Mouse (Mus musculus) kidney, postnatal 25 days (tissue): ENCODE measurements around the gene Spred1.
A peak's percentile ranks its signal among the peaks of the same experiment; 100 is the strongest.
"Not testable (repeated sequence)": the region's sequence is repeated elsewhere in the genome, so short reads cannot be mapped to it uniquely, and the experiment has no call there.

ENCODE experiments used
- DNase-seq, 2 experiments: peaks; one replicate each; pipeline ENCODE4 v3.0.0; 2021; ENCODE audit warnings: mixed read lengths in 2 of 2

Spred1 gene

DNA sequence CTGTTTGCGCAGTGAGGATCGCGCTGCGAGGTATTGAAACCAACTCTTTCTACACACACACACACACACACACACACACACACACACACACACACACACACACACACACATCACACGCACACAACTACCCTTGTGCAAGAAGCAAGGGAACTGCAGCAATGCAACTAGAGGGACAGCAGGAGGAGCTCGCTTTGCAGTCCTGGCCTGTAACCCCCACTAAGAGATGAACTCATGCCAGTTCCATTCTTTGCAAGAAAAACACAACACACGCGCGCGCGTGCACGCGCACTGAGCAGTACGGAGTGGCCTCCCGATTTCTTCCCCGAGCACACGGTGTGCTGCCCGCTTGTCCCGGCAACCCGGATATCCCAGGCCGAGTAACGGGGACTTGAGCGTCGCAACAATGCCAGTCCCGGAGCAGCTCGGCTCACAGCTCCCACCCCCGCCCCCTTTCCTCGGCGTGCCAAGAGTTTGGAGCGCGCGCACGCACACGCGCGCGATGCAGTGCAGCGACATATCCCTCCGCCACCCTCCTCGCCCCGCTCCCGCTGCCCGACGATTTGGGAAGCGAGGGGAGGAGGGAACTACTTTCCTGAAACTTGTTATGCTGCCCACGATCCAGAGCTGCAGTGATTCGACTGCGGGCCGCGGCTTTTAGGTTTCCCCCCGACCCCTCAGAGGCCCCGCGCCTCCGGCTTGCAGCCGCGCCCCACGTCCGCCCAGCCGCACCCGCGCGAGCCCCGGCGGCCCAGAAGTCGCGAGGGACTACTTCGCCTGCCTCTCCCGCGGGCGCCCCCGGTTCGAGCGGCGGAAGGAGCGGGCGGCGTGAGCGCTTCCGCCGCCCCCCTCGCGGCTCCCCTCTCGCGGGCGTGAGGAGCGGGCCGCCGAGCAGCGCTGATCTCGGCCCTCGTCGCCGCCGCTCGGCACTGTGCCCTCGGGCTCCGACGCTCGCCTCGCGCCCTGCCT lies 645 bp upstream of the Spred1 start:
- DNase-seq = peak; percentile 89 to 96

- DNase-seq = peak in 1 of 2 experiments; percentile 27
These were observed 921 bp downstream of the Spred1 start for GRCm38 (mm10) chr2:117121984-117122605.

DNA sequence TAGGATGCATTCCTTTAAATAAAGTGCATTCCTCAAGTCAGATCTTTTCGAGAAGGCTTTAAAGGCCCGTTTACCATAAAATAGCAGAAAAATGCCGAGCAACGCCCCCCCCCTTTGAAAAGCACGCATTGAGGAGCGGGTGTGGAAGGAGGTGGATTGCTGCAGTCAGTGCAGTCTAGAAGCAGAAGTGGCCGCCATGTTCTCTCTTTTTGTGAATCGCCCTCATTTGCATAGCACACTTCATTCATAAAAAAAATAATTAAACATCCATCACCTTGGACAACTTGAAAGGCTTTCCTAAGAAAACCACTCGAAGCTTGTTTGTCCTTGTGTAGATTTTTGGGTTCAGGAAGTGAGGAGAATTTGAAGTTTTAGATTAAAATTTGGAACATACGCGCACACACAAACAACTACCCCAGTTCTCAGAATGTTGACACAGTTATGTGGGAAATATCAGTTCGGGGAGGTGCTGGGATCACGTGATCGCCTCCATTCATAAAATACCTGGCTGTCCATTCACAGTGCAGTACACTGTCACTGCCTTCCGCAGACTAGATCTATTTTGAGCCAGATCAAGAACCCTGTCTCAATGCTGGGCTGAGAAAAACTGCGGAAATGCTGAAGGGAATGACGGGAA lies 1.6 kb downstream of the Spred1 start:
- peak; percentile 64 to 68 for DNase-seq

DNA sequence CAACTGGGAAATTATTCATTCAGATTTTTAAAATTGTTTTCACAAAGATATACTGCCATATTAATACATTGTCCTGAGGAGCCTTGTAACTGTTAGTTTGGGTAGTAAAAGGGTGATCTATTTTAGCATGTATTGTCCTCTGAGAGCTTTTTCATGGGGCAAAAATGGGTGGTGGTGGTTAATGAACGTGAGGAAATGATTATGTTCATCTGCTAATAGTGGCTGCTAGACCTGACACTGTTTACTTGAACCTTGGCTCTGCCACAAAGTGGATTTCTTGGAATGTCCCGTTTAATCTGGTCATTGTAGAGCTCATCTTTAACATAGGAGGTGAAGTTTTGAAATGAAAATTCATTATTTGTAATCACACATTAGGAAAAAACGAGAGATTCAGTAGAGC lies 2.5 kb downstream of the Spred1 start:
- no peak for DNase-seq

DNA sequence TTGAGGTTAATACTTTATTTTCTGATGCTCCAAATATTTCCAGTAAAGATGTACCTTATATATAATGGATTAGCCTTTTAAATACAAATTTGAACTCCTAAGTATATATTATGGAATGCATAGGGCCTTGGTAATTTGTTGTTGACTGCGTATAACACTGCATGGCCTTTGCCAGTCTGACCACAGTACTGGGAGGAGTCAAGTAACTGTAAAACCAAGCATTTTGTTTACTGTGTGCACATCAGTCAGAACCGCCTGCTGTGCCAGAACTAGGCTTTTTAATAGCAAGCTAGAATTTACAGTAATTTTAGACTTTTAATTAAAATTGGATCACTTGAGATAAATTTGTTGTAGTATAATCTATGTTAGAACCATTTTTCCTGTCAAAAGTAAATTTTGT lies 3.7 kb downstream of the Spred1 start:
- no peak for DNase-seq

- DNase-seq = no peak
These were observed 8.0 kb downstream of the Spred1 start for GRCm38 (mm10) chr2:117129156-117129555.

DNA sequence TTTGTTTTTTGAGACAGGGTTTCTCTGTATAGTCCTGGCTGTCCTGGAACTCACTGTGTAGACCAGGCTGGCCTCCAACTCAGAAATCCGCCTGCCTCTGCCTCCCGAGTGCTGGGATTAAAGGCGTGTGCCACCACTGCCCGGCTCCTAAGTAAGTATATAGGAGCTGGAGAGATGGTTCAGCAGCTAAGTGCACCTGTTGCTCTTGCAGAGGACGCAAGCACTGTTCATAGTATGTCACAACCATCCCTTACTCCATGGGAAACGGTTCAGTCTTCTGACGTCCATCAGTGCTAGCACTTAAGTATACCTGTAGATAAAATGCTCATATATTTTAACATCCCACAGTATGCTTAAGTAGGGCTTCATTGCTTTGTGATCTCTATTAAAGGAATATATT lies 9.9 kb downstream of the Spred1 start:
- DNase-seq = not testable (repeated sequence)

DNA sequence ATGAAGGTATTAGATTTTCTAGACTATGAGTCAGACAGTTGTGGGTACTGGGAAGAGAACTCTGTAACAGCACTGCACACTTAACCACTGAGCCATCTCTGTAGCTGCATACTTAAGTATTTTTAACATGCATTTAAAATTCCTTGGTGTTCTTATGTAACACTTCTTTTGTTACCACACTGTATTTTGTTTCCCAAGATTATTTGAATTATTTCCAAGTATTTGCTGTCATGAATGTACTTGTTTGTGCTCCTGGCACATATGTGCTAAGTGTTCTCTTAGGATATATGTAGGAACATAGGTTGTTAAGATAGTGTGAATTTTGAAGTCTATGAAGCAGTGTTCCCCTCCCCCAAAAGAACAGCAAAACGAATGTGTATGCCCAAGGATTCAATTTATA lies 10.7 kb downstream of the Spred1 start:
- DNase-seq = no peak

GRCm38 (mm10) chr2:117133541-117133940 lies 12.4 kb downstream of the Spred1 start:
- DNase-seq = no peak

DNA sequence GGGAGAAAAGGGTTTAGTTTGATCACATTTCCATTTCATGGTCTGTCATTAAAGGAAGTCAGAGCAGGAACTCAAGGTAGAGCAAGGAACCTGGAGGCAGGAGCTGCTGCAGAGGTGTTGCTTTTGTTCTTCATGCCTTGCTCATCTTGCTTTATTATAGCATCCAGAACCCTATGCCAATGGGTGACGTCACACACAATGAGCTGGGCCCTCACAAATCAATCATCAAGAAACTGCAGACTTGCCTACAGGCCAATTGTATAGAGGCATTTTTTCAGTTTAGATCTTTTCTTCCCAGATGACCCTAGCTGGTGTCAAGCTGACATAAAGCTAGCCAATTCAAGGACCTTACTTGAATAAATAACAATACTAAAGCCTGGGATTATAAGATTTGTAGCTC lies 16.6 kb downstream of the Spred1 start:
- no peak for DNase-seq

DNA sequence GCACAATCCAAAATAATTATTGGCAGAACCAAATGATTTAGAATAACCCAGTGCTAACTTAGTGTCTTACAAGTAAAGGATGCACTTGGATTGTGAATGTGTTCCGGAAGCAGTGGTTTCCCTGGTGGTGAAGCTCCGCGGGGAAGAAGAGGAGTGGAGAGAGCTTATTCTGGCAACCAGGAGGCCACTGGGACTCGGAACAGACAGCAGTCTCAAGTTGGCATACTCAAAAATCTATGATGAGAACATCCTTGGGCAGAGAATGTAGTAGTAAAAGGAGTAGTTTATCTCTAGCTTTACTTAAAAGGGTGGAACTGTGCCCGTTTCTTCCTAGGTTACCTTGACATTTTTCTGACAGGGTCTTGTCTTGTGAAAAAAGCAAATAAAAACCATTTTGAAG lies 17.8 kb downstream of the Spred1 start:
- no peak for DNase-seq

DNA sequence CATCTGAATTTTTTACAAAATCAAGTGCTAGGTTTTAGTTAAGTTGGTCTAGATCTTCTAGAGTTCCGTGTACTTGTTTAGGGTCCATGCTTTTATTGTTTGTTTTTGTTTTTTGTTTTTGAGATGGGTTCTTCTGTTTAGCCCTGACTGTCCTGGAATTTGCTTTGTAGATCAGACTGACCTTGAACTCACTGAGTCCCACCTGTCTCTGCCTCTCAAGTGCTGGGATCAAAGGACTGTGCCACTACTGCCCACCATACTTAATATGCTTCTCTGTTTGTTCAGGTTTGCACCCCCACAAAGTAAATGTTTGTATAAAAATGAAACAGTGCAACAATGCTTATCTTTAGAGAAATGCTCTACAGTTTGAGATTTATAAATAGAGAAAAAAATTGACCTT lies 18.8 kb downstream of the Spred1 start:
- DNase-seq = no peak

DNA sequence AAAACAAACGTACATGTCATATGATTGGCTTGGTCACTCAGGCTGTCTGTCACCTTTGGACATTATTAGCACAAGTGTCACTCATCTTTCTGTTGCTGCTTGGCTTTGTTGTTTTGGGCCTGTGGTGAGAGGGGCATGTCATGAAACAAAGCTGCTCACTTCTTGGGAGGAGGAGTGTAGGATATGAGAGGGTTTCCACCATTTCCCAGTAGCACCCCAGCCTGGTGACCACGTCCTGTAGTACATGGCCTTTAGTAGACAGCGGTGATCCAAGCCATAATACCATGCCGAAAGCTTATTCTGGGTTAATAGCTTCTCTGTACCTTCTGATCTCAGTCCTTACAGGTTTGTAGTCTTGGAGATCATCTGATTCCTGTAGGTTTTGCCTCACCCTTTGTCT lies 21.9 kb downstream of the Spred1 start:
- DNase-seq = no peak

- DNase-seq = no peak
These were observed 24.9 kb downstream of the Spred1 start for GRCm38 (mm10) chr2:117146026-117146425.

GRCm38 (mm10) chr2:117146617-117147016 lies 25.4 kb downstream of the Spred1 start:
- DNase-seq = no peak

DNA sequence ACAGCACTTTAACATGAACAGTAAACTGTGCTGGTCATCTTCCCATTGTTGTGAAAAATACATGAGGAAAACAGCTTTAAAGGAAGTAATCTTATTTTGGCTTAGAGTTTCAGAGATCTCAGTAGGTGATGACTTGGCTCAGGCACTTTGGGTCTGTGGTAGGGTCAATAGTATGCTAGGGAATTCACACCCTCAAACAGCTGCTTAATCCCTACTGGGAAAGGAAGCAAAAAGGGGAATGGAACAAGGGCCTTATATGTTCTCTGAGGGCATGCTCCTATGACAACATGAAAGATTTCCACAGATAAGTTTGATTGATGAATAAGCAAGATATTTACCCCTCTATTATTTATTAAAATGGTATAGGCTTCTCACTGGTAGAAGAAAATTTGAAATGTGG lies 31.0 kb downstream of the Spred1 start:
- no peak for DNase-seq

- no peak for DNase-seq
These were observed 47.2 kb downstream of the Spred1 start for GRCm38 (mm10) chr2:117168379-117168778.

- DNase-seq = peak in 1 of 2 experiments; percentile 18
These were observed 47.9 kb downstream of the Spred1 start for GRCm38 (mm10) chr2:117169037-117169436.

- DNase-seq = peak in 1 of 2 experiments; percentile 21
These were observed 51.8 kb downstream of the Spred1 start for GRCm38 (mm10) chr2:117172981-117173380.

DNA sequence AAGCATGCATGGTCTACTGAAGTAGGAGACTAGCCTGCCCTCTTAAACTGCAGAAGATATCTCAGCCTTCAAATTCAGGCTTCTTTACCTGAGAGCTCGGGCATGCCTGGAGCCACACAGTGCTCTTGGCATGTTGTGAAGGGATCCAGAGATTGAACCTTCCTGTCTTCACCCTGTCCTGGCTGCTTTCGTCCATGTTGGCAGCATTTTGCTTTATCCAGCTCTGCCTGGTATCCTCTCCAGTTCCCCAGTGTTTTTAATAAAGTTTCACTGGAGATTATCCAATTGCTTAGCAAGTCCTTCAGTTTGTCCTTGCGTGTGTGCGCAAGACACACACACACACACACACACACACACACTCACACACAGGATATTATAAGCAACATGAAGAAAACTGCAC lies 54.9 kb downstream of the Spred1 start:
- no peak for DNase-seq

- no peak for DNase-seq
These were observed 55.8 kb downstream of the Spred1 start for GRCm38 (mm10) chr2:117176937-117177336.

- DNase-seq = peak; percentile 82 to 89
These were observed 59.2 kb downstream of the Spred1 start for GRCm38 (mm10) chr2:117180250-117180885.

DNA sequence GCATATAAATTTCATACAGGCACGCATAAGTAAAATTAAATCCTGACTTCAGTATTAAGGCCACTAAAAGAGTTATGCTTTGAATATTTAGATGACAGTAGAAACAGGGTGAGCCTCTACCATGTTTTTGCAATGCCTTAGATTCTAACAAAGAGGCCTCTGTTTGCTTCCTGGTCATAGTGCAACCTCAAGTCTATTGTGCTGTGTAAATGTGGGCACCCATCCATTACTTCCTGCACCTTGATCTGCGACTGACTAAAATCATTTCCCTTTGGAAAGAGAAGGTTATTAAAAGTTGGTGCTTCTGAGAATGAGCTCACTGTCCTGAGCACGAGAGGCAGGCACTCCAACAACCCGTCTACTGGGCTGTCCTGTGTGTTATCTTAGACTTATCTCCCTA lies 64.4 kb downstream of the Spred1 start:
- DNase-seq = no peak
